Mouse (Mus musculus): ENCODE results near the gene Psmb5. TPM values are rescaled to one million over a fixed set of nuclear protein-coding genes. Genes with fewer than 3 reads are reported as not detected.
A peak's percentile ranks its signal among the peaks of the same experiment; 100 is the strongest.

Gene Psmb5
- polyA plus RNA-seq (2014; fragmentation: Nextera tagmentation; extraction: Ambion mirVana) = 355 and 361 TPM in 2 replicates

DNA sequence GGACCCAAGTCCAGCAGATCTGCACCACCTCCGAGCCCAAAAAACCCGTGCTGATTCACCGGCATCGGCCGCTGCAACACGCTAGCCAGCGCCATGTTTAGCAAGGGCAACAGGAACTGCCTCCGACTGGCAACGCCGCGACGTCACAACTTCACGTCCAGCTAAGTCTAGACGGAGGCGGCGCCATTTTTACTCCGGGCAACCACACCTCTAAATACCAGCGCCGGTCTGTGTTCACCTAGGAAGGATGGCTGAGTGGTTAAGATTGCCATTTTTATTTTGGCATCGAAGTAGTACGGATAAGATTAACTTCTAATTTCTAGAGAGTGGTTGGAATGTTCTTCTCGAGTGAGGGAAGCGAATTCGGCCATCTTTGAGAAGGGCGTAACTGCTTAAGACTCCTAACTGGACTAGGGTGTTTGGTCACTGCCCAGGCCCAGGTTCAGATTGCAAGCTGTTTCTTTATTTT lies at the start of gene Psmb5:
Gene Psmb5 (minus strand): TSS at position 126 of the 469 bp plus-strand sequence.
- H3K27ac ChIP-seq (ENCODE audit: low read length) = peak within 1 kb of the TSS; percentile 64
- peak within 1 kb of the TSS; percentile 74 for H3K9ac ChIP-seq (replicated peaks; ENCODE audit: low read depth, low read length)
- H3K27me3 ChIP-seq (ENCODE audit: control insufficient read depth, insufficient read depth, low read length) = no peaks in the 10 kb centered on the region
- H3K9me3 ChIP-seq (ENCODE audit: control insufficient read depth, low read depth, low read length) = no peaks in the 10 kb centered on the region
- H3K4me2 ChIP-seq (replicated peaks; ENCODE audit: low read depth, low read length) = peak within 1 kb of the TSS; percentile 70
- peak; percentile 83 for ATAC-seq (ENCODE audit: insufficient number of reproducible peaks, insufficient read depth, low FRiP score, low read depth)
- peak within 1 kb of the TSS; percentile 84 for H3K4me3 ChIP-seq (ENCODE audit: low read depth, low read length)
- under 1% methylated on average over 25 of the region's 25 CpGs for WGBS
- H3K4me1 ChIP-seq (ENCODE audit: control insufficient read depth, insufficient read depth, low read length) = no peaks in the 10 kb centered on the region
- peaks cover 7% of the 10 kb centered on the region for H3K36me3 ChIP-seq (ENCODE audit: control insufficient read depth, insufficient read depth, low read length)

DNA sequence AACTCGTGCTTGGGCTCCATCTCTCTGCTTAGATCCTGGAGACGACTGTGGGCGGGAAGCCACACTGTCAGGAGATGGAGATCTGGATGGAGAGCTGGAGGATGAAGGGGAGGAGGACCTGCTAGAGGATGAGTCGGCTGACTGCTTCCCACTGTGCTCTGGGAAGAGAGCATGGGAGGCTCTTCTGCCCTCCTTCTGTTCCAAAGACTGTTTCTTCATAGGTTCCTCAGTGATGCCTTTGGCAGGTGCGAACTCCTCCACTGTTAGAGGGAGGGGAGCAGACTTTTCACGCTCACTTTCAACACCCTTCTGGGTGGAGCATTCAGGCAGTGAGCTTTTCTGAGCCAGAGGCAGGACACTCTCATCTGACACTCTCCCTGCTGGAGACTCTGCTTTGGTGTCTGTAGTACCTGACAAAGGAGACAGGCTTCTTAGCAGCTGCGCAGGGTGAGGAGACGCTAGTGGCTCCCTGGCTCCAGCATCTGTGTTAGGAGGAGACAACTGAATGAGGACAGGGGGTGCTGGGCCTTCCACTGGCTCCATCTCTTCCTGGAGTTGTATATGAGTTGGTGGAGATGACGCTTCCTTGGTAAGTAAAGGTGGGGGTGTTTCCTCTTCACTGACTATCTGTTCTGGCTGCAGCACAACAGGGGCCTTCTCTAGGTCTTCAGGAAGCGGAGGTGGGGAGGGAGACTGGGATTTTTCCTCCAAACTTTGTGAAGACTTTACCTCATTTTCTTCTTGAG lies 46.8 kb upstream of the Psmb5 start:
- no peaks in the 10 kb centered on the region for H3K9me3 ChIP-seq (ENCODE audit: control insufficient read depth, low read depth, low read length)
- H3K4me1 ChIP-seq (ENCODE audit: control insufficient read depth, insufficient read depth, low read length) = no peaks in the 10 kb centered on the region
- peaks cover 75% of the 10 kb centered on the region for H3K36me3 ChIP-seq (ENCODE audit: control insufficient read depth, insufficient read depth, low read length)
- H3K27me3 ChIP-seq (ENCODE audit: control insufficient read depth, insufficient read depth, low read length) = no peaks in the 10 kb centered on the region
- no peak overlapping the region for H3K4me2 ChIP-seq (replicated peaks; ENCODE audit: low read depth, low read length)
- no peak overlapping the region for H3K27ac ChIP-seq (ENCODE audit: low read length)
- no peak overlapping the region for H3K9ac ChIP-seq (replicated peaks; ENCODE audit: low read depth, low read length)
- ATAC-seq (ENCODE audit: insufficient number of reproducible peaks, insufficient read depth, low FRiP score, low read depth) = no peak
- 86% methylated on average over 10 of the region's 10 CpGs for WGBS
- no peak overlapping the region for H3K4me3 ChIP-seq (ENCODE audit: low read depth, low read length)

DNA sequence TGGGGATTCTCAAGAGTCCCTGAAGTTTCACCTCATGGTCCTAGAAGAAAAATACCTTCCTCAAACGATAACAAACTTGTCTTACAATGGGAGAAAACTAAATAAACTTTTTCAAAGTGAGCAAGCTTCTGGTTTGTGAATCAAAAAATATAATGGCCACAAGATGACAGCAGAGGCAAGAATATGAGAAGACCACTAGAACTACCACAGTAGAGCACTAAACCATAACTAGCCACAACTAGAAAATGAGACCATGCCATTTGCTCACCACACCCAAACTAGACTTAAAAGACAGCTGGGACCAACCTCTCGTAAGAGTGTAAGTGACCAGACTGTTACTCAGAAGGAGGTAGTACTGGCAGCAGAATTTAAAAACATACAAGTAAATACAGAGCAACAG lies 42.2 kb upstream of the Psmb5 start:
- Histone ChIP-seq H3K4me3 (ENCODE audit: low read depth, low read length) (no peak overlapping the region), H3K27ac (ENCODE audit: low read length) (no peak overlapping the region), H3K27me3 (ENCODE audit: control insufficient read depth, insufficient read depth, low read length) (no peaks in the 10 kb centered on the region), H3K4me2 (replicated peaks; ENCODE audit: low read depth, low read length) (no peak overlapping the region), H3K9ac (replicated peaks; ENCODE audit: low read depth, low read length) (no peak overlapping the region), H3K36me3 (ENCODE audit: control insufficient read depth, insufficient read depth, low read length) (peaks cover 86% of the 10 kb centered on the region), H3K9me3 (ENCODE audit: control insufficient read depth, low read depth, low read length) (no peaks in the 10 kb centered on the region), H3K4me1 (ENCODE audit: control insufficient read depth, insufficient read depth, low read length) (no peaks in the 10 kb centered on the region)
- WGBS = 89% methylated on average over 2 of the region's 2 CpGs
- no peak for ATAC-seq (ENCODE audit: insufficient number of reproducible peaks, insufficient read depth, low FRiP score, low read depth)

DNA sequence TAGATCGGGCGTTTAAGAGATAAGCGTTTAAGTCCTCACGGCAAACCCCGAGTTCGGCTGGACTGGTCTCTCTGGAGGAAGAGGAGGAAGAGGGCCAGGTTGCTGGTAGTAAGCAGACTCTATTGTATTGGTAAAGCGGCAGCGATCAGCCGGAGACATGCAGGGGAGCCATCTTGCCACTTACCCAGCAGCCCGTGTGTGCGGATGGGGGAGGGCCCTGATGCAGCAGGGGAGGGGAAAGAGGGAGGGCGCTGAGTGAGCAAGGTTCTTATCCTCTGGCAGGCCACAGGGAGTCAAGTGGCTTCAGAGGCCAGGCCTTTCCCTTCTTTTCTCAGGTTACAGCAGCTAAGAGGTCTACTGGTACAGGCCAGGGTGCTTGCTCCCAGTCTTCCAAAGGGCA lies 35.7 kb upstream of the Psmb5 start:
- H3K36me3 ChIP-seq (ENCODE audit: control insufficient read depth, insufficient read depth, low read length) = peaks cover 54% of the 10 kb centered on the region
- ATAC-seq (ENCODE audit: insufficient number of reproducible peaks, insufficient read depth, low FRiP score, low read depth) = peak; percentile 89
- WGBS = under 1% methylated on average over 12 of the region's 12 CpGs
- no peaks in the 10 kb centered on the region for H3K9me3 ChIP-seq (ENCODE audit: control insufficient read depth, low read depth, low read length)
- peak overlapping the region; percentile 57 for H3K4me3 ChIP-seq (ENCODE audit: low read depth, low read length)
- H3K9ac ChIP-seq (replicated peaks; ENCODE audit: low read depth, low read length) = peak overlapping the region; percentile 63
- H3K27me3 ChIP-seq (ENCODE audit: control insufficient read depth, insufficient read depth, low read length) = no peaks in the 10 kb centered on the region
- peaks cover 15% of the 10 kb centered on the region; the same call in 1 of the 2 replicates for H3K4me1 ChIP-seq (ENCODE audit: control insufficient read depth, insufficient read depth, low read length)
- H3K27ac ChIP-seq (ENCODE audit: low read length) = peak overlapping the region; percentile 76
- peak overlapping the region; percentile 60 for H3K4me2 ChIP-seq (replicated peaks; ENCODE audit: low read depth, low read length)

DNA sequence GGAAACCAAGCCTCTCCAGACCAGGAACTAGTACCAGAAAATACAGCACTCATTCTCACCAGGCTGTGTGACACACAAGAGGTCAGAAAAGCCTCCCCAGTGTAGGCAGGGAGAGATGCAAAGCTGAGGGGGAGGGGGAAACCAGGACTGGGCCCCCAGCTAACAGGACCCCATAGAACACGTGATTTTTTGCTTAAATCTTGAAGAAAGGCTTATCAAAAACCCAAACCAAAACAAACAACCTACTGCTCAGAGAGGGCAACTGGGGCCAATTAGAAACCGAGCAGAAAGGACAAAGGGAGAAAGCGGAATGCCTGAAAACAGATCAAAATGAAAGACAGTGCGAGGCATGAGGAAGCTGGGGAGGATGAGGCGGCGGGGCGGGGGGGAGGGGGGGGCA lies 35.0 kb upstream of the Psmb5 start:
- peak overlapping the region; percentile 60 for H3K4me2 ChIP-seq (replicated peaks; ENCODE audit: low read depth, low read length)
- ATAC-seq (ENCODE audit: insufficient number of reproducible peaks, insufficient read depth, low FRiP score, low read depth) = no peak
- WGBS = under 1% methylated on average over 6 of the region's 7 CpGs
- H3K4me3 ChIP-seq (ENCODE audit: low read depth, low read length) = peak overlapping the region; percentile 57
- H3K9me3 ChIP-seq (ENCODE audit: control insufficient read depth, low read depth, low read length) = no peaks in the 10 kb centered on the region
- H3K9ac ChIP-seq (replicated peaks; ENCODE audit: low read depth, low read length) = peak overlapping the region; percentile 63
- H3K27me3 ChIP-seq (ENCODE audit: control insufficient read depth, insufficient read depth, low read length) = no peaks in the 10 kb centered on the region
- H3K4me1 ChIP-seq (ENCODE audit: control insufficient read depth, insufficient read depth, low read length) = peaks cover 15% of the 10 kb centered on the region; the same call in 1 of the 2 replicates
- peaks cover 58% of the 10 kb centered on the region for H3K36me3 ChIP-seq (ENCODE audit: control insufficient read depth, insufficient read depth, low read length)
- H3K27ac ChIP-seq (ENCODE audit: low read length) = 0 out of 2 replicates have a peak overlapping the region, but pooled peaks have one; percentile 76

DNA sequence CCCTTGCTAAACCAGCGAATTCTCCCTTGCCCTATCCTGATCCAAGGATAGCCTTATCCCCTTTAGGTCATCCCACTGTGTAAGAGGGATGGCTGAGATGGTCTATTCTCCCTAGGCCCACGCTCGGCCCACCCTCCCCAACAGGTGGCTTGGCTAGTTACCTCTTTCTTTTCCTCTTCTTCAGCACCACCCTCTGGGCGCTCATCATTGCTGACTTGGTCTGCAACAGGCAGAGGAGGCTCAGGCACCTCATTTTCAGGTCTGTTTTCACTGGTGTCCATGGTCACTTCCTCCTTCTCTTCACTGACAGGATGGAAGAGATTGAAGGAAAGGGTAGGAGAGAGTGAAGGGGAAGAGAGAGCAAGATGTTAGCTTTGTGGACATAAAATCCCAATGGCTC lies 33.7 kb upstream of the Psmb5 start:
- Histone ChIP-seq H3K4me3 (ENCODE audit: low read depth, low read length) (no peak overlapping the region), H3K27ac (ENCODE audit: low read length) (no peak overlapping the region; the same call in 1 of the 2 replicates), H3K9ac (replicated peaks; ENCODE audit: low read depth, low read length) (no peak overlapping the region), H3K36me3 (ENCODE audit: control insufficient read depth, insufficient read depth, low read length) (peaks cover 57% of the 10 kb centered on the region), H3K4me2 (replicated peaks; ENCODE audit: low read depth, low read length) (no peak overlapping the region), H3K27me3 (ENCODE audit: control insufficient read depth, insufficient read depth, low read length) (no peaks in the 10 kb centered on the region), H3K4me1 (ENCODE audit: control insufficient read depth, insufficient read depth, low read length) (peaks cover 15% of the 10 kb centered on the region; the same call in 1 of the 2 replicates), H3K9me3 (ENCODE audit: control insufficient read depth, low read depth, low read length) (no peaks in the 10 kb centered on the region)
- no peak for ATAC-seq (ENCODE audit: insufficient number of reproducible peaks, insufficient read depth, low FRiP score, low read depth)
- 70% methylated on average over 4 of the region's 4 CpGs for WGBS

DNA sequence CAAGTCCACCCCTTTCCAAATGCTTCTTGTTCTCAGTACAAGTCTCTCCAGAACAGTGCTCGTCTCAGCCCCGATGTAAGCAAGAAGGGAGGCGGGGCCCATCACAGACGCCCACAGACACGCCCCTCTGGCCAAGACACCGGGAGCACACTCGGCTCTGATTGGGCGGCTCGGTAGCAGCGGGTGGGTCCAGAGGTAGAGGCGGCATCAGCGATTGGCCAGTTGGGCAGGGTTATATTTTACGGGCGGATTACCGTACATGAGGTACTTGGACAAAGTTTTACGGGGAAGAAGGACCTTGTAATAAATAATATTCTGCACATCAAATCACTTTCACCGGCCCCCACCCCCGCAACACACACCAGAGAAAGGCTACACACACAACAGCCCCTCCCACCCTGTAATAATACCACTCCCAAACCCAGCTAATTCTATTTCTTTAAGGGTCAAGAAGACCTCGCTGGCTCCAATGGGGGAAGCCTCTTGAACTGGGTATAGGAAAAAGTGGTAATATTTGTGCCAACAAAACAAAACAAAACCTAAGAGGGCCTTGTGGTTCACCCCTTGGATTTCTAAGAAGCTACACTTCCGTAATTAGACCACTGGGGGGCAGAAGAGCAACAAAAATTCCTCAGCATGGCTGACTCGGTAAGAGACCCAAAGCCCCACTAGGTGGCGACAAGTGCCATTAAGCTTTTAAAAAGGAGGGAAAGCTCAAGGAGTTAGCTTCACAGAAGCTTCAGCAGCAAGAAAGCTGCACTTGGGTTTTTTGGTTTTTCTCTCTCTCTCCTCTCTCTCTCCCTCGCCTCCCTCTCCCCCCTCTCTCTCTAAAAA lies 33.0 kb upstream of the Psmb5 start:
- ATAC-seq (ENCODE audit: insufficient number of reproducible peaks, insufficient read depth, low FRiP score, low read depth) = peak; percentile 25
- Histone ChIP-seq H3K9ac (replicated peaks; ENCODE audit: low read depth, low read length) (no peak overlapping the region), H3K27me3 (ENCODE audit: control insufficient read depth, insufficient read depth, low read length) (no peaks in the 10 kb centered on the region), H3K4me1 (ENCODE audit: control insufficient read depth, insufficient read depth, low read length) (peaks cover 15% of the 10 kb centered on the region; the same call in 1 of the 2 replicates), H3K4me2 (replicated peaks; ENCODE audit: low read depth, low read length) (no peak overlapping the region), H3K4me3 (ENCODE audit: low read depth, low read length) (no peak overlapping the region), H3K36me3 (ENCODE audit: control insufficient read depth, insufficient read depth, low read length) (peaks cover 57% of the 10 kb centered on the region), H3K27ac (ENCODE audit: low read length) (no peak overlapping the region), H3K9me3 (ENCODE audit: control insufficient read depth, low read depth, low read length) (no peaks in the 10 kb centered on the region)
- 61% methylated on average over 23 of the region's 23 CpGs for WGBS

DNA sequence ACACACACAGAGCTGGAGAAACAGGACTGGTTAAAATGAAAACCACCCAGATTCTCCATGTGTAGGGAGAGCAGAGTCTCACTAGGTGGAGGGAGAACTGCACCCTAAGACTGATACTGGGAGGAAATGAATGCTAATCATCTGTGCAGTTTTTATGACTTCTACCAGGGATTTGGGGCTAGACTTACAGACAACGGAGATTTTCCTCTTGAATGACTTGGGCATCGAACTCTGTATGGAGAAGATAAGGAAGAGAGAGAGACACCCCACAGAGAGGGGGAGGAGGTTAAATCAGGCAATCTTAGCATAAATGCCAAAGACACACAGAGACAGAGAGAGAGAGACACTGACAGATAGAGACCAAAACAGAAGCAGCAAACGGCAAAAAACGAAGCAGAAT lies 30.1 kb upstream of the Psmb5 start:
- WGBS = 85% methylated on average over 4 of the region's 4 CpGs
- Histone ChIP-seq H3K36me3 (ENCODE audit: control insufficient read depth, insufficient read depth, low read length) (peaks cover 81% of the 10 kb centered on the region), H3K9ac (replicated peaks; ENCODE audit: low read depth, low read length) (no peak overlapping the region), H3K27ac (ENCODE audit: low read length) (no peak overlapping the region), H3K27me3 (ENCODE audit: control insufficient read depth, insufficient read depth, low read length) (no peaks in the 10 kb centered on the region), H3K4me2 (replicated peaks; ENCODE audit: low read depth, low read length) (no peak overlapping the region), H3K4me1 (ENCODE audit: control insufficient read depth, insufficient read depth, low read length) (peaks cover 9% of the 10 kb centered on the region; the same call in 1 of the 2 replicates), H3K4me3 (ENCODE audit: low read depth, low read length) (no peak overlapping the region), H3K9me3 (ENCODE audit: control insufficient read depth, low read depth, low read length) (no peaks in the 10 kb centered on the region)
- no peak for ATAC-seq (ENCODE audit: insufficient number of reproducible peaks, insufficient read depth, low FRiP score, low read depth)
